Mouse (Mus musculus) heart, postnatal 0 days (tissue): ENCODE measurements around the gene Nol11.

Experiments used
- CTCF ChIP-seq: IDR thresholded peaks from 2 replicates; pipeline ENCODE4 v1.5.1; 2016; ENCODE audit warnings: antibody characterized with exemption, control low read depth, low read depth
- EP300 ChIP-seq: IDR thresholded peaks from 2 replicates; pipeline ENCODE4 v1.6.1; 2016; ENCODE audit warnings: antibody characterized with exemption, low read depth

GRCm38 (mm10) chr11:107155292-107155691 lies 33.9 kb downstream of the Nol11 start:
- no peak for TF ChIP-seq CTCF
- TF ChIP-seq EP300 = no peak
